Mouse (Mus musculus) left cerebral cortex, postnatal 14 days (tissue): ENCODE results near the gene Olfr1152. TPM values are rescaled to one million over a fixed set of nuclear protein-coding genes. Genes with fewer than 3 reads are reported as not detected.

Experiments used
- DNase-seq, 2 experiments: peaks; one replicate each; pipeline ENCODE4 v3.0.0; 2021 to 2022; ENCODE audit warnings: low spot score in 2 of 2, mixed read lengths in 1 of 2
- intact Hi-C: fragments of 180-260 bp; cut with DNase I; formaldehyde crosslinking; loops from one replicate; pipeline ENCODE4 v1.15.1; 2025
- long read RNA-seq, 2 experiments: library from polyadenylated mRNA; stranded (forward); transcript quantifications; one replicate each; pipeline ENCODE4 v2.0.0; 2021
- total RNA-seq, 2 experiments: library from RNA; stranded (reverse); gene quantifications; 2 replicates each; pipeline ENCODE4 v1.2.3; 2021

Gene Olfr1152
- total RNA-seq: not detected
- long read RNA-seq, experiment 1: 0 reads
- long read RNA-seq, experiment 2: 0 reads

- DNase-seq: no peak
Measured at GRCm38 (mm10) chr2:87866192-87866591, at the start of gene Olfr1152. TSS of gene Olfr1152 (plus strand) at chr2:87866492.

DNA sequence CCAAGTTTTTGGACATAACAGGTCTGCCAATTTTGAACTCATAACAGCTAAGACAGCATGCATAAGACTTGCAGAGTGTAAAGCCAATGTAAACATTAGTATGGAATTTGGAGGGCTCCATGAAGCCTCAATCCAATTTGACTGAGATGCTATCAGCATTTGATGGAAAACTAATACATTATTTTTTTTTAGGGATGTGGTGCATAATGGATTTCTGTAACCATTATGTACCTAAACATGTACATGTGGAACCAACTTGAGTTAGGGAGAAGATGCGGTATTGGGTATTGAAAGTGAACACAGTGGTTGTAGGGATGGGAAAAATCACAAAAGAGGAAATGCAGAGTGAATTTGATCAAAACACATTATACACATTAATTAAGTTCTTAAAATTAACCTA lies 36.1 kb upstream of the Olfr1152 start, which contains the start of gene Olfr1148:
TSS of gene Olfr1148 (plus strand) at position 301 of the 400 bp plus-strand sequence.
- intact Hi-C loops: no loop called here
- no peak for DNase-seq

More at GRCm38 (mm10) chr2:87866192-87866591, at the start of gene Olfr1152:
- intact Hi-C loops: no loop called here

DNA sequence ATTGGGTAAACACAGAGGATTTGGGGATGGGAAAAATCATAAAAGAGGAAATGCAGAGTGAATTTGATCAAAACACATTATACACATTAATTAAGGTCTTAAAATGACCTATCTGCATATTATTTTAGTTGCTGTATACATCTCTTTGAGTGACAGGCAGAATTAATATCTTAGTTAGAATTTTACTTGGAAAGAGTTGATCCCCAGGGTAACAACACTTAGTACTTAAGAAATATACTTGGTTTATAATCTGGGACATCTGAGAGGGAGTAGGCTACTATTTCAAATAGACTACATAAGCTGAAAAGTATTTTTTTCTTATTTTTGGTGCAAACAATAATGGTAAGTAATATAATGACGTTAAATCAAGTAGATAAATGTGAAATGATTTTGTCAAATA lies 22.6 kb upstream of the Olfr1152 start, which contains the start of gene Olfr1150-ps1:
TSS of gene Olfr1150-ps1 (plus strand) at position 301 of the 400 bp plus-strand sequence.
- intact Hi-C loops: no loop called here
- no peak for DNase-seq

GRCm38 (mm10) chr2:87855562-87855961 lies 10.7 kb upstream of the Olfr1152 start, which contains the start of gene Olfr1151:
TSS of gene Olfr1151 (plus strand) at chr2:87855862.
- intact Hi-C loops: no loop called here
- no peak for DNase-seq

DNA sequence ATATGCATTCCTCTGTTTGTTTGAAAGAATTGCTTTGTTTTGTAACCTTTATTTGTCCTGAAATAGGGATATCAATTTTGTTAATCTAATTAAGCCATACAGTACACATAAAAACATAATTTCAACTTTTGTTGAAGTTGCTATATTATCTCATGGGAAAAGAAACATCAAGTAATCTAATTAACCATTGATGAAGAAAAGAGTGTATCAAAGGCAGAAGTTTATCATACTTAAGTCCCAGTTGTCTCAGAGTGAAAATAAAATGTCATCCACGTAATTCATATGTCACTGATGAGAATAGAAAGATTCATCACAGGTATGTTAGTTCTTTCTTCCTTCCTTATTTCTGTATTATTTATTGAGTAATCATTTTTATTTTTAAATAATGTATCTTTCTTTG lies 28.4 kb downstream of the Olfr1152 start, which contains the start of gene Olfr1153:
TSS of gene Olfr1153 (plus strand) at position 301 of the 400 bp plus-strand sequence.
- no peak for DNase-seq
- intact Hi-C loops: no loop called here

DNA sequence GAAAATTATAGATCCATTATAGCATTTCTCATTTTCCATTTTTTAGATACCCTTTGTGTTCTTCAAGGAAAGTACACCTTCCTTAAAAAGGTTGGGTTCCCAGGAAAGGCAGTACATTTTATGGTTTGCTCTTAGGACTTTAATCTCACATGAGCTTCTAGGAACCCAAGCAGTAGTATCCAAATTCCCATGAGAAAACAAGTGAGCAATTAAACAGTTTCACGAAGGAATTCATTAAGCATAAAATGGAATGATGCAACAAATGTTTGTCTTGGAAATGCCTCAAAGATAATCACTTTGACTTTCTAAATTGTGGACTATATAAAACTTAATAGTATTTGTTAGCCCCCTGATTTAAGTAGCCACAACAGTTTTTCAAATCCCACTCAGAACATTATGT lies 38.8 kb downstream of the Olfr1152 start, which contains the start of gene Olfr1154:
TSS of gene Olfr1154 (minus strand) at position 101 of the 400 bp plus-strand sequence.
- no peak for DNase-seq
- intact Hi-C loops: no loop called here

Other genes with a start within 250 kb of the Olfr1152 start
- gene Olfr1131, start 239.4 kb upstream of the Olfr1152 start, total RNA-seq: not detected
- not detected for gene Olfr1132, start 229.0 kb upstream of the Olfr1152 start, total RNA-seq
- gene Olfr1133, start 219.1 kb upstream of the Olfr1152 start, total RNA-seq: not detected
- not detected for gene Olfr1134, start 208.0 kb upstream of the Olfr1152 start, total RNA-seq
- gene Olfr1135, start 192.8 kb upstream of the Olfr1152 start, total RNA-seq: not detected
- gene Olfr1136, start 172.5 kb upstream of the Olfr1152 start, total RNA-seq: not detected
- gene Olfr1137, start 153.3 kb upstream of the Olfr1152 start, total RNA-seq: not detected
- not detected for gene Olfr1138, start 126.5 kb upstream of the Olfr1152 start, total RNA-seq
- gene Olfr1140, start 122.7 kb upstream of the Olfr1152 start, total RNA-seq: not detected
- not detected for gene Olfr1141, start 112.5 kb upstream of the Olfr1152 start, total RNA-seq
- gene Olfr152, start 87.0 kb upstream of the Olfr1152 start, total RNA-seq: not detected
- gene Olfr1143, start 65.9 kb upstream of the Olfr1152 start, total RNA-seq: not detected
- gene Olfr1145, start 56.7 kb upstream of the Olfr1152 start, total RNA-seq: not detected
- not detected for gene Olfr1148, start 36.0 kb upstream of the Olfr1152 start, total RNA-seq
- not detected for gene Olfr1150-ps1, start 22.5 kb upstream of the Olfr1152 start, total RNA-seq
- not detected for gene Olfr1151, start 10.6 kb upstream of the Olfr1152 start, total RNA-seq
- not detected for gene Olfr1153, start 28.5 kb downstream of the Olfr1152 start, total RNA-seq
- not detected for gene Olfr1154, start 38.7 kb downstream of the Olfr1152 start, total RNA-seq
- not detected for gene Olfr1155, start 78.6 kb downstream of the Olfr1152 start, total RNA-seq
- gene Olfr1156, start 86.6 kb downstream of the Olfr1152 start, total RNA-seq: not detected
- gene Olfr1157, start 101.8 kb downstream of the Olfr1152 start, total RNA-seq: not detected
- gene Olfr74, start 108.2 kb downstream of the Olfr1152 start, total RNA-seq: not detected
- gene Olfr1158, start 123.6 kb downstream of the Olfr1152 start, total RNA-seq: not detected
- not detected for gene Olfr1160, start 141.8 kb downstream of the Olfr1152 start, total RNA-seq
- not detected for gene Olfr1161, start 156.3 kb downstream of the Olfr1152 start, total RNA-seq
- gene Olfr73, start 171.2 kb downstream of the Olfr1152 start, total RNA-seq: not detected
- gene Olfr1162, start 184.6 kb downstream of the Olfr1152 start, total RNA-seq: not detected
- not detected for gene Olfr1163, start 205.3 kb downstream of the Olfr1152 start, total RNA-seq
- not detected for gene Olfr1164, start 227.5 kb downstream of the Olfr1152 start, total RNA-seq